Comparison of ENCODE assay signal across 8 mouse cellular contexts in the genomic region with DNA sequence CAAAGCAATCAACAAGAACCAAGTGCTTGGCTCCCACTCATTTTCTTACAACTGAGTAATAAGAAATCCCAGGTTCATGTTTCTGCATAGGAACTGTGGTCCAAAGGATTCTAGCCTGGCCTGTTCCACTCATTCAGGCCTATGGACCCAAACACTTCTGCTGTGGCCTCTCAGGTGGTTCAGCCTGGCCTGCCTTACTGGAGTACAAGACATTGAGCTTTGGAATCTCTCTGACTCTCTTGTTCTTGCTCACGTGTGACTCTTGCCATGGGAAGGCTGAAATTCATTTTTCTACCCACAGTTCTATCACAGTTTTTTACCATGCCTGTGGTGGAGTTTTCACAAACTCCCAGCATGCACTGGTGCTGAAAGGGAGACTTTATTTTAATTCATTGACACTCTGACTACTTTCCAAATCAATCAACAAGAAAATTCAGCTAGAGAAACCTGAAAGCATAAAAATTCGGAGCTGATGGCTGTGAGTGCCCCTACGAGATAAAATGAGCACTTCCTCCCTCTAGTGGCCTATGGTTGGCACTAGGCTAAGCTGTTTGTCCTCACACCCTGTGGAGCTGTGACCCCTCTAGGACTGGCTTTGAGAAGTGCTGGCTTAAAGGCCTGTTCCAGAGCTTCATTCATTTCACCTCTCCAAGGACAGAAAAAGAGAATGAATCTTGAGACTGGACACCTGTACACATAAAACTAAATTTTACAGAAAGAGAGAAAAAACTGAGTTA. TPM values are rescaled to one million over a fixed set of nuclear protein-coding genes. Genes with fewer than 3 reads are reported as not detected.
DNase-seq lines count a peak whose midpoint lies in the region; ATAC-seq and TF ChIP-seq lines count a peak whose summit lies in the region.

No protein-coding gene starts in this region.

- no peak overlapping the region for H3K4me2 ChIP-seq in midbrain, embryonic 14.5 days (ENCODE audit: low read length)
- no peak overlapping the region for H3K4me2 ChIP-seq in midbrain, embryonic 11.5 days
- no peak overlapping the region for H3K4me2 ChIP-seq in embryonic facial prominence, embryonic 11.5 days (ENCODE audit: low read depth, low read length)
- no peak overlapping the region for H3K4me2 ChIP-seq in intestine, postnatal 0 days (replicated peaks; ENCODE audit: low read depth)

- 35% methylated on average over 3 of the region's 3 CpGs for WGBS in midbrain, embryonic 14.5 days
- 31% methylated on average over 3 of the region's 3 CpGs for WGBS in midbrain, embryonic 11.5 days
- 37% methylated on average over 3 of the region's 3 CpGs for WGBS in embryonic facial prominence, embryonic 11.5 days
- 27% methylated on average over 3 of the region's 3 CpGs for WGBS in intestine, postnatal 0 days
- WGBS in liver, adult 2 months = 19% methylated on average over 3 of the region's 3 CpGs

- H3K4me3 ChIP-seq in midbrain, embryonic 14.5 days (replicated peaks; ENCODE audit: low read depth, low read length) = no peak overlapping the region
- H3K4me3 ChIP-seq in midbrain, embryonic 11.5 days (ENCODE audit: low read depth, low read length) = no peak overlapping the region
- H3K4me3 ChIP-seq in embryonic facial prominence, embryonic 11.5 days (ENCODE audit: low read depth, low read length) = no peak overlapping the region
- no peak overlapping the region for H3K4me3 ChIP-seq in intestine, postnatal 0 days (ENCODE audit: low read depth, low read length)
- no peak overlapping the region for H3K4me3 ChIP-seq in liver, adult 2 months (ENCODE audit: insufficient read depth, low read depth, low read length)

- TF ChIP-seq CTCF in intestine, postnatal 0 days (IDR thresholded peaks at IDR 0.05; ENCODE audit: low read depth) = peak; percentile 86
- peak; percentile 73 for TF ChIP-seq CTCF in liver, adult 2 months (IDR thresholded peaks at IDR 0.05; ENCODE audit: low read depth, low read length)

- no peaks in the 10 kb centered on the region for H3K4me1 ChIP-seq in midbrain, embryonic 14.5 days (ENCODE audit: control insufficient read depth, insufficient read depth, low read length)
- no peaks in the 10 kb centered on the region for H3K4me1 ChIP-seq in midbrain, embryonic 11.5 days (ENCODE audit: control insufficient read depth, insufficient read depth, low read length)
- no peaks in the 10 kb centered on the region for H3K4me1 ChIP-seq in embryonic facial prominence, embryonic 11.5 days (ENCODE audit: control insufficient read depth, insufficient read depth, low read length)
- H3K4me1 ChIP-seq in intestine, postnatal 0 days (replicated peaks; ENCODE audit: control insufficient read depth, insufficient read depth, low read length) = no peaks in the 10 kb centered on the region
- H3K4me1 ChIP-seq in liver, adult 2 months (ENCODE audit: control insufficient read depth, insufficient read depth, low read length) = no peaks in the 10 kb centered on the region

- no peaks in the 10 kb centered on the region for H3K36me3 ChIP-seq in midbrain, embryonic 14.5 days (ENCODE audit: control insufficient read depth, insufficient read depth, low read length)
- no peaks in the 10 kb centered on the region for H3K36me3 ChIP-seq in midbrain, embryonic 11.5 days (ENCODE audit: control insufficient read depth, insufficient read depth, low read length)
- no peaks in the 10 kb centered on the region for H3K36me3 ChIP-seq in embryonic facial prominence, embryonic 11.5 days (replicated peaks; ENCODE audit: control insufficient read depth, insufficient read depth, low read depth, low read length)
- no peaks in the 10 kb centered on the region for H3K36me3 ChIP-seq in intestine, postnatal 0 days (ENCODE audit: control insufficient read depth, insufficient read depth)
- H3K36me3 ChIP-seq in liver, adult 2 months (ENCODE audit: control insufficient read depth, insufficient read depth, low read length) = no peaks in the 10 kb centered on the region

- no peak for ATAC-seq in midbrain, embryonic 14.5 days (ENCODE audit: low FRiP score, low TSS enrichment)
- no peak for ATAC-seq in midbrain, embryonic 11.5 days (ENCODE audit: low FRiP score)
- no peak for ATAC-seq in embryonic facial prominence, embryonic 11.5 days (replicated peaks; ENCODE audit: insufficient number of reproducible peaks, low FRiP score, low TSS enrichment, low read depth)
- ATAC-seq in intestine, postnatal 0 days = peak; percentile 72

- no peaks in the 10 kb centered on the region for H3K27me3 ChIP-seq in midbrain, embryonic 14.5 days (ENCODE audit: control insufficient read depth, insufficient read depth, low read length)
- no peaks in the 10 kb centered on the region for H3K27me3 ChIP-seq in midbrain, embryonic 11.5 days (ENCODE audit: control insufficient read depth, insufficient read depth, low read length)
- no peaks in the 10 kb centered on the region for H3K27me3 ChIP-seq in embryonic facial prominence, embryonic 11.5 days (ENCODE audit: control insufficient read depth, insufficient read depth, low read length)
- H3K27me3 ChIP-seq in intestine, postnatal 0 days (replicated peaks; ENCODE audit: control insufficient read depth, insufficient read depth, low read length) = no peaks in the 10 kb centered on the region
- H3K27me3 ChIP-seq in liver, adult 2 months (ENCODE audit: control insufficient read depth, insufficient read depth, low read length) = no peaks in the 10 kb centered on the region

- TF ChIP-seq POLR2A in liver, adult 2 months (IDR thresholded peaks at IDR 0.05; ENCODE audit: extremely low read depth, insufficient read depth, low read length) = no peak

- H3K9me3 ChIP-seq in midbrain, embryonic 14.5 days (ENCODE audit: control insufficient read depth, low read length) = no peaks in the 10 kb centered on the region
- no peaks in the 10 kb centered on the region for H3K9me3 ChIP-seq in midbrain, embryonic 11.5 days (ENCODE audit: control insufficient read depth, low read length)
- H3K9me3 ChIP-seq in embryonic facial prominence, embryonic 11.5 days (replicated peaks; ENCODE audit: control insufficient read depth, low read length) = no peaks in the 10 kb centered on the region
- H3K9me3 ChIP-seq in intestine, postnatal 0 days (ENCODE audit: control insufficient read depth) = no peaks in the 10 kb centered on the region

- no peak overlapping the region for H3K27ac ChIP-seq in midbrain, embryonic 14.5 days (replicated peaks; ENCODE audit: low read depth, low read length)
- no peak overlapping the region for H3K27ac ChIP-seq in midbrain, embryonic 11.5 days (ENCODE audit: low read depth, low read length)
- H3K27ac ChIP-seq in embryonic facial prominence, embryonic 11.5 days (replicated peaks; ENCODE audit: low read depth, low read length) = no peak overlapping the region
- H3K27ac ChIP-seq in intestine, postnatal 0 days (ENCODE audit: low read depth, low read length) = no peak overlapping the region
- no peak overlapping the region for H3K27ac ChIP-seq in liver, adult 2 months (replicated peaks; ENCODE audit: insufficient read depth, low read depth, low read length)

- H3K79me2 ChIP-seq in liver, adult 2 months (ENCODE audit: control insufficient read depth, insufficient read depth, low read length) = no peaks in the 10 kb centered on the region

- H3K9ac ChIP-seq in midbrain, embryonic 14.5 days (replicated peaks; ENCODE audit: low read length) = no peak overlapping the region
- no peak overlapping the region for H3K9ac ChIP-seq in midbrain, embryonic 11.5 days (ENCODE audit: low read length)
- H3K9ac ChIP-seq in embryonic facial prominence, embryonic 11.5 days (replicated peaks; ENCODE audit: low read length) = no peak overlapping the region
- H3K9ac ChIP-seq in intestine, postnatal 0 days (ENCODE audit: low read depth, low read length) = no peak overlapping the region
- H3K9ac ChIP-seq in liver, adult 2 months (ENCODE audit: low read depth, low read length) = no peak overlapping the region

- DNase-seq in midbrain, embryonic 14.5 days = peak; percentile 72
- DNase-seq in midbrain, embryonic 11.5 days (ENCODE audit: low spot score, missing footprints) = no peak
- DNase-seq in NIH3T3 (ENCODE audit: low read depth) = peak; percentile 79
- peak; percentile 70 for DNase-seq in embryonic facial prominence, embryonic 11.5 days (ENCODE audit: low spot score)
- DNase-seq in liver, adult 2 months (ENCODE audit: extremely low read depth, low read depth, low spot score) = peak; percentile 58
- DNase-seq in retina, postnatal 7 days (ENCODE audit: low read depth, low spot score) = peak; percentile 30
- no peak for DNase-seq in testis, postnatal 14 days (ENCODE audit: low spot score)

RNA-seq across cellular contexts. Expression of gene Mrvi1, which starts 52.0 kb away (rescaled TPM):
- polyA plus RNA-seq in midbrain, embryonic 14.5 days (2014; fragmentation: Nextera tagmentation; extraction: Ambion mirVana) = 0.73 and 0.99 TPM in 2 replicates
- polyA plus RNA-seq in midbrain, embryonic 11.5 days (2014; fragmentation: Nextera tagmentation; extraction: Ambion mirVana) = 1.9 and 2.2 TPM in 2 replicates
- polyA plus RNA-seq in embryonic facial prominence, embryonic 11.5 days (2014; fragmentation: Nextera tagmentation; extraction: Ambion mirVana) = 1.7 and 2.5 TPM in 2 replicates
- 6.7 and 9.6 TPM in 2 replicates for polyA plus RNA-seq in intestine, postnatal 0 days (2015; fragmentation: Nextera tagmentation; extraction: Ambion mirVana)
- 0.55 and 1.2 TPM in 2 replicates for total RNA-seq in liver, adult 2 months (2014; rRNA removed)
- polyA plus RNA-seq in liver, adult 2 months (2012; rRNA removed) = 1.1 and 1.3 TPM in 2 replicates

Comparison
In these comparisons a context has a peak if more than half of its experiments do, and no peak if none do; other contexts are left out.
1. DNase-seq: peak in midbrain, embryonic 14.5 days (single experiment), NIH3T3 (single experiment), embryonic facial prominence, embryonic 11.5 days (single experiment), liver, adult 2 months (single experiment) and retina, postnatal 7 days (single experiment); none in midbrain, embryonic 11.5 days (single experiment) and testis, postnatal 14 days (single experiment).